Mouse (Mus musculus): ENCODE data around the gene Lmnb2. TPM values are rescaled to one million over a fixed set of nuclear protein-coding genes. Genes with fewer than 3 reads are reported as not detected.
A peak's percentile ranks its signal among the peaks of the same experiment; 100 is the strongest.

Lmnb2 gene
- polyA plus RNA-seq, 3 experiments from 2014 or later: 2.4 to 4.5 (median 3.5) TPM

- ATAC-seq: no peak
Measured at GRCm38 (mm10) chr10:80944231-80944630, 26.2 kb upstream of the Lmnb2 start.

DNA sequence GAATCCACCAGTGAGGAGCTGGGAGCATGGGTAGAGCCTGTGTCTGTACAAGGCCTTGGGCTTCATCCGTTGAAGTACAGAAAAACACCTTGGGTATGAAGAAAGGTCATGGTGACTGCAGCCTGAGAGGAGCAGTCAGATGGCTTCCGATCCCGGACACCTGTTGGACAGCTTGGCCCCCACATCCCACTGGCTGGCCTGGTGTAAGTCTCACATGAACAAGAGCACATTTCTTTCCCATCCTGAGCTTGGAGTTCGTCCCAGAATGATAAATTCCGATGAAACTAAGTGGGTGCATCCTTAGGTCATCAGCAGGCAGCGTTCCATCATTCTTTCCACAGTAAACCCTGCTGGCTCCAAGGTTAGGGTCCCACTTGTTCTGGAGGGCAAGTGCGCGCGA lies 25.7 kb upstream of the Lmnb2 start:
- ATAC-seq: no peak

DNA sequence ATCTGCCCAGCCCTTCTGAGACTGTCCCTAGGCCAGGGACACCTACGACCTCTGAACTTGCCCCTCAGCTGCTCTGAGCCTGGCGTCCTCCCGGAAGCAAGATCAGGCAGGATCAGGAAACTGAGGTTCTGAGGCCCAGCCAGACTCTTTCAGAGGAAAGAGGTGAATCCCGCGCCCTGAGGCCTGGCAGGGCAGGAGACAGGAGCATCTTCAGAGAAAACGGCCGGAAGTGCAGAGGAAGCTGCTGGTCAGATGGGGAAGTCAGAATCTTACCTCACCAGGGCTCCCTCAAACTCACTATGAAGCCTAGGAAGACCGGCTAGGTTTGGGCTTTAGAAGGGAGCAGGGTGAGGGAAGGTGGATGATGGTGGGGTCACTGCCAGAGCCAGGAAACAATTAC lies 24.9 kb upstream of the Lmnb2 start:
- no peak for ATAC-seq

DNA sequence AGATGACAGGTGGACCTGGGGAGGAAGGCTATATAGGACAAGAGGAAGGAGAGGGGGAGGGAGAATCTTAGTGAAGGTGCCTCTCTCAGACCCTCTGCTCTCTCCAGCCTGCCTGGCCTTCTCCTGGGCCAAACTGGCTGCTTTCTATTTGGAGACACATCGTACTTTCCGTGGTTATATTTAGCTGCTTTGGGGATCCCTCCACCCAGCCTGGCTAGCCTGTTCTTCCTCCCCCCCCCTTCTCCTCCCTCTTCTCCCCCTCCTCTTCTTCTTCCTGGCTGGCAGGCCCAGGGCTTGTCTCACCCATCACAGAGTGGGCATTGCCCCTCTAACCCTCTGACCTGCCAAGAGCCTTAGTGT lies 22.9 kb upstream of the Lmnb2 start:
- no peak for ATAC-seq

- no peak for ATAC-seq
Measured at GRCm38 (mm10) chr10:80940320-80940987, 22.4 kb upstream of the Lmnb2 start.

GRCm38 (mm10) chr10:80939671-80940070 lies 21.6 kb upstream of the Lmnb2 start:
- peak; percentile 72 for ATAC-seq

GRCm38 (mm10) chr10:80938831-80939550 lies 20.9 kb upstream of the Lmnb2 start:
- ATAC-seq: peak; percentile 31

DNA sequence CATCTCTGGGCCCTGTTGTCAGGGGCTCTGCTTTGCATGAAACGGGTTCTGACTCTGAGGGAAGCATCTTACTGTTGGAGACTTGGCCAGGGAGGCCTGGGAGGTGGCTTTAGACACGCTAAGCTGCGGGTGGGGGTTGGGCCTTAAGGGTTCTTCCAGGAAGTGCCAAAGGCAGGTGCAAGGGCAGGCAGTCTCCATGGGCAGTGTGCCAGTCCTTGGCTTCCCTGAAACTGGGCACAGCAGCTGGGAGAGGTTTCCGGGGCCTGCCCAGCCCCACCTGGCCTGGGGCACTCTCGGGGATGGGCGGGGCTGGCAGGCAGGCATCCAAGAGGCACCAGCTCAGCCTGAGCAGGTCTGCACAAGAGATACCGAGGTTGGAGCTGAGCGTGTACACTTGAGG lies 19.6 kb upstream of the Lmnb2 start:
- ATAC-seq: no peak

GRCm38 (mm10) chr10:80936810-80937164 lies 18.7 kb upstream of the Lmnb2 start:
- no peak for ATAC-seq

- no peak for ATAC-seq
Measured at GRCm38 (mm10) chr10:80936135-80936809, 18.2 kb upstream of the Lmnb2 start.

GRCm38 (mm10) chr10:80935698-80936097 lies 17.7 kb upstream of the Lmnb2 start:
- no peak for ATAC-seq

DNA sequence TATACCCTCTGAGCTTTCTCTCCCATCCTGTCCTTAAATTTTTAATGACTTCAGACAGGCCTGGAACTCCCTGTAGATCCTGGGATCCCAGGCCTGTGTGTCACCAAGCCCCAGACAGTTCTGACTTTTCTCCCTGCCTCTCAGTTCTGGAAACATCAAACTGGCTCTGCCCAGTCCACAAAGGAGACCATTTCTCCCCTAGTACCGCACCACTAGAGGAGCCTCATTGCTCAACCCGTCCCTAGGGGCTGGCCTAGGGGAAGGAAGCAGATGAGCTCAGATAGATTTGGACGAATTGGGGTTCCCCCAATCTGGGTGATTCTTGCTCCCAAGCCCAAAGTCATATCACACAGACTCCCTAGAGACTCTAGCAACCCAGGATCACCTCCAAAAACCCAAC lies 17.2 kb upstream of the Lmnb2 start:
- ATAC-seq: no peak

- ATAC-seq: no peak
Measured at GRCm38 (mm10) chr10:80934136-80934985, 16.3 kb upstream of the Lmnb2 start.

GRCm38 (mm10) chr10:80933421-80933979 lies 15.5 kb upstream of the Lmnb2 start:
- ATAC-seq: no peak

DNA sequence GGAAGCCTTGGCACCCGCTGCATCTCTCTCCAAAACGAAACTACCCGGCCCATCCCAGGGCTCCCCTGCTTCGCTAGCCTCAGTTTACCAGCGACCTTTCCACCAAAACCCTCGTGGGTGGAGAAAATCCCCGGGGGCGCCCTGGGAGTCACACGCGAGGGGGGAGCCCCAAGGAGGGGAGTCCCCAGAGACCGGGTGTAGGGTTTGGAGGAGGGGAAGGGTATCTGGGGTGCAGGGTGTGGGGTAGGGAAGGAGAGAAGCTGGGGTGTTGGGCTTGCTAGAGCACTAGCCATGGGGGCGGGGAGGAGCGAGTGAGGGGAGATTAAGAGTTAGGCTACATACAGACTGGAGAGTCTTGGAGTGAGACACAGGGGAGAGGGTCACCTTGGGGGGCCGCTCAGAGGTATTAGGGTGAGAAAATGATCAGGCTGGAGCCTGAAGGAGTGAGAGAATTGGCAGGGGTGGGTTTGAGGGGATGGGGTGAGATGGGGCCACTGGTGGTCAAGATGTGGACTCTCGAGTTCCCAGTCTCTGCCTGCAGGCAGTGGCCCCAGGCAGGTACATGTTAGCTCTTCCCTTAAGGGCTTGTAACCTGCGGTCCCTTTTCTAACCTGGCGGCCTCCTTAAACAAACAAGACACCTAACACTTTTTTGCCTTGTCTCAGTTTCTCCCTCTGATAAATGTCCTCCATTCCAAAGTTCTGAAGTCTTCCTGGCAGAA lies 14.8 kb upstream of the Lmnb2 start:
- ATAC-seq: no peak

DNA sequence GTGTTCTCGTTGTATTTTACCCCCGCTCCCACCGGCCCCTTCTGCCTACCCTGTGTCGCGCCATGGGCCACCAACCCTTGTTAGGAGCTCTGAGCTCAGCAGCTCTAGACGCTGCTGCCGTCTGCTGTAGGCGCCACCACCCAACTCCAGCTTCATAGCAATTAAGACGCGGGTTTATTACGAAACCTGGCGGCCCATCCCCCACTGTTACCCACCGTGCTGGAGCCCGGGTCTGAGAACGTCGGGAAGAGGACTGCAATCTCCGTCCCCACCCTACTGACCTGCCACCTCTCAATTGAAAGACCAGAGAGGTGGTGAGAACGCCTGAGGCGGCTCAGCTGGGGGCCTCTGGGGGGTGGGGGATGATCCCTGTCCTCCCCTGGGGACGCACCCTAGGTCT lies 14.2 kb upstream of the Lmnb2 start:
- ATAC-seq: no peak

GRCm38 (mm10) chr10:80931695-80932094 lies 13.7 kb upstream of the Lmnb2 start:
- no peak for ATAC-seq

DNA sequence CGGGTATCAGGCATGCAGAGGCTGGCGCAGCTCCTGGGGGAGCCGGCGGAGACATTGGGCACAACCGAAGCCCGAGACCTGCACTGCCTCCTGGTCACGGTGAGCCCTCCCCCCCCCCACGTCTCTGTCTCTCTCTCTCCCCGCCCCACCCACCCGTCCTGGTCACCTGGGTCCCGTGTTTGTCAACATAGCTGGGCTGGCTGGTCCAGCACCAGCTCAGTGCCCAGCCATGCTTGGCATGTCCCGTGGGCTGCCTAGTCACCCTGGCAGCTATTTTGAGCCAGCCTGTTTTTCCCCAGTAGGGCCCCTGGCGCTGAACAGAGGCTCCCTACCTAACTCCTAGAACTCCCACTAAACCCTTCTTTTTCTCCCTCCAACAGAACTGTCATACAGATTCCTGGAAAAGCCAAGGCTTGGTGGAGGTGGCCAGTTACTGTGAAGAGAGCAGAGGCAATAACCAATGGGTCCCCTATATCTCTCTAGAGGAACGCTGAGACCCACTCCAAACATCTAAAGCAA lies 13.2 kb upstream of the Lmnb2 start:
- ATAC-seq: no peak

- peak; percentile 26 for ATAC-seq
Measured at GRCm38 (mm10) chr10:80930361-80931152, 12.5 kb upstream of the Lmnb2 start.

GRCm38 (mm10) chr10:80929299-80930226 lies 11.5 kb upstream of the Lmnb2 start, which contains the start of gene Gadd45b:
Gene Gadd45b, plus strand, starts transcription at chr10:80930073.
- peak; percentile 76 for ATAC-seq
